Mouse (Mus musculus): ENCODE measurements around the gene Cit.

DNA sequence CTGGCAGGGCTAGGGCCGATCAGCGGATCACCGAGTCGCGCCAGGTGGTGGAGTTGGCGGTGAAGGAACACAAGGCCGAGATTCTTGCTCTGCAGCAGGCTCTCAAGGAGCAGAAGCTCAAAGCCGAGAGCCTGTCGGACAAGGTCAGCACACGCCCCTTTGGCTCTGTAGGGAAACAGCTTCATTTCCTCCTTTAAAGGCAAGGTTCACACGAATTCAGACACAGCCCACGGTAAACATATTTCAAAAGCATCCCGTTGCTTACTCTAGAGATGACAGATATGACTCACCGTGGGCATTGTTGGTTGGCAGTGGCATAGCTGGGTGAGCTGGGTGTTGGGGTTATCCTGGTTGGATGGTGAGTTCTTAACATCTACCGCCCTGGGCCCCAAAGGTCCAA lies 126.2 kb downstream of the Cit start:
- no peak for TF ChIP-seq CTCF (IDR thresholded peaks at IDR 0.05; ENCODE audit: control insufficient read depth, insufficient read depth, insufficient replicate concordance, low read depth, low read length)
- no peak for TF ChIP-seq POLR2A (IDR thresholded peaks at IDR 0.05; ENCODE audit: control insufficient read depth, low read depth, low read length)

Data from testis, adult 2 months (tissue).